Mouse (Mus musculus): Measurements from ENCODE around the gene Wnt5b.
"Not testable (repeated sequence)": the region's sequence is repeated elsewhere in the genome, so short reads cannot be mapped to it uniquely, and the experiment has no call there.

Gene Wnt5b

DNA sequence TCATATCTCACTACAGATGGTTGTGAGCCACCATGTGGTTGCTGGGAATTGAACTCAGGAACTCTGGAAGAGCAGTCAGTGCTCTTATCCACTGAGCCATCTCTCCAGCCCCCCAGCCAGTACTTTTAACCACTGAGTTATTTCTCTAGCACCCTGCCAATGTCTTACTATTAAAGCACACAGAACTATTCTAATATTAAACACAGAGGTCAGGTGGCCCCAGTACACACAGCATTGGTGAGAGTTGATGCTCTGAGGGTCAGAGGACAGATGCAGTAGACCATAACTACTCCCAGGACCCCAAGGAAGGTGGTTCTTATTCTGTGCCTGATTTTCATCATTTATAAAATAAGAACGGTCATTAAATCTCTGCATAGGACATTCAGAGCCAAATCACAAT lies 78.0 kb downstream of the Wnt5b start:
- ATAC-seq (ENCODE audit: insufficient number of reproducible peaks, low FRiP score, low TSS enrichment): no peak

GRCm38 (mm10) chr6:119460391-119460790 lies 83.8 kb downstream of the Wnt5b start:
- ATAC-seq (ENCODE audit: insufficient number of reproducible peaks, low FRiP score, low TSS enrichment): no peak

DNA sequence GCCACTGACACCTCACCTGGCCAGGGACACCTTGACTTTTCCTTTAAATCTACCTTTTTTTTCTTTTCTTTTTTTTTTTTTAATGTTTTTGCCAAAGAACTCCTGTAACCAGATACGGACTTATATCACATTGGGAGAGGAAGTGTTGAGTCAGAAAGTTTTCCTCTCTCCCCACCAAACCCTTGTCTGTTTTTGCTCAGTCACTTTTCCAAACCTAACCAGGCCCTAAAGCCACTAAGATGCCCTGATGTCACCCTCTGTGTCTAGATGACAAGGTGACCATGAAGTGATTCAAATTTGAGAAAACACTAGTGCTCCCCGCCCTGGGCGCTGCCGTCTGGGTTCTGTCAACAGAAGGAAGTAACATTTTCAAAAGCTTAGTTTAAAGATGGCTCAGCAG lies 85.1 kb downstream of the Wnt5b start:
- no peak for ATAC-seq (ENCODE audit: insufficient number of reproducible peaks, low FRiP score, low TSS enrichment)

DNA sequence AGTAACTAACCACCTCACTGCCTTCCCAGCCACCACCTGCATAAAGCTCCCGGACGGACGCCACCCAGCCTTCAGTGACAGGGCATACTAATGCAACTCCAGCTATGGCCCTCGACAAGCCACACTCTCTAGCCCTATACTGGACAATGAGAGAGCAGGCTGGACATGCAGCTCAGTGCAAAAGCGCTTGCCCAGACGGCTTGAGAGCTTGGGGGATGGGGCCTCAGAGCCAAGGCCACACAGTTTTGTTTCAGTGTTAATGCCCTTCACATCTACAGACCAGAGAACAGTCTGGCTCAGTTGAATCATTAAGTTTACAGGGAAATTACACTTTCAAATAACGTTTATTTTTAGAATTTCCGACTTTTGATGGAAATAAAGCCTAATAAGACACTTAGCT lies 86.0 kb downstream of the Wnt5b start:
- ATAC-seq (ENCODE audit: insufficient number of reproducible peaks, low FRiP score, low TSS enrichment): no peak

DNA sequence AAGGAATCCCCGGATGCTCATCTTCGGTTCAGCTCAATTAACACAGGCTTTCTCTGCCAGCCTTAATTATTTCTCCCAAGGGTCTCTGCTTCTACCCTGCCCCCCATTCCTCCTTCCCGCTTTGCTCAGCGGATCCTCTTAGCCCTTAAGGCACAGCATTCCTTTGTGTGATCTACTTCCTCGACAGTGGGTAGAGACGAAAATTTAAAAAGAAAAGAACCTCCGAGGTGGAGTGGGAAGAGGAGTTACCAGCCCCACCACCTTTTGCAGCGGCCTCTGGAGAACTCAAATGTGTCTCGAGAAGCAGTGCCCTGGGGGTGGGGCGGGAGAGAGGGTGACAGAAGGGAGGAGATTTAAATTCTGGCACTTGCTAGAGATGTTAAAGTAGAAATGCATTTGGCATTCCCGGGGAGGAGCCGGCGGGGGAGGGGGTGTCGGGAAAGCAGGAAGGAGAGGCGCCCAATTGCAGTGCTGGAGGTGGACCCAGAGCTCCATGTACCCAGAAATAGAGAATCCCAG lies 92.1 kb downstream of the Wnt5b start:
- ATAC-seq (ENCODE audit: insufficient number of reproducible peaks, low FRiP score, low TSS enrichment): no peak

DNA sequence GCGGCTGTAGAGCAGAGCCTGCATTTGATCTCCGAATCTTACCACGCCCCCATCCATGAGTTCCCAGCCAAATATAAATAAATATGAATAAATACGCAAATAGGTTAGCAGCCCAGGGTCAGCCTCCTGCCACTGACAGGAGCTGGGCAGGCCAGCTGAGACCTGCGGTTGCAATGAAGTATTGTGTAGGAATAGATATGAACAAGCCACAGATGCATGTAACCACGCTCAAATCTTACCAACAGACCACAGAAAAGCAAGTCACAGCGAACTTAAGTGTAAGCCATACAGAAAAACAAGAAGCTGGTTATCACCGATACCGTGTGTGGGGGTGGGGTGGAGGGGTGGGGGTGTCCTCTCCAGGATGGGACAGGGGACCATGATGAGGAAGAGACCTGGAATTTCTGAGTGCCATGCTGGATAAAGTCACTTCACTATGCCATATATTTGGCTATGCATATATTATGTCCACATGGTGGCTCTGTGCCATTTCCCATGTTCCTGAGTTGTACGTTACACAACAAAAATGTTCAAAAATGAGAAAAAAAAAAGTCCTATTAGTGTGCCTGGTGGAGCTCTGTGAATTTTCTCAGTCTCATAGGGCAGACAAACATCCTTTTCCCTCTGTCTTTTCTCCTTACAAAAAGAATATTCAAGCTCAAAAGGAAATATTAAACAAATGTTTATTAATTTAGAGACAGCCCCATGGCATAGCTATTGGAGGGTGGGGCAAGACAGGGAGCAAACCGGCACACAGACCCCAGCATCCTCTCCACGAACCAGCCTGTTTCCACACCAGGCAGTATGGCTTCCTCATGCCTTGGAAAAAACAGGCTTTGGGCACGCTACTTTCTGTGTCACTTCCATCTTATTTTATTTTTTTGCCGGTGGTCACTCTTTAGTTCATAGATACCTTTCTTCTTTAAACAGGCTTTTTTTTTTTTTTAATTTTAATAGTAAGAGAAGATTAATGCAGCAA lies 92.9 kb downstream of the Wnt5b start:
- no peak for ATAC-seq (ENCODE audit: insufficient number of reproducible peaks, low FRiP score, low TSS enrichment)

DNA sequence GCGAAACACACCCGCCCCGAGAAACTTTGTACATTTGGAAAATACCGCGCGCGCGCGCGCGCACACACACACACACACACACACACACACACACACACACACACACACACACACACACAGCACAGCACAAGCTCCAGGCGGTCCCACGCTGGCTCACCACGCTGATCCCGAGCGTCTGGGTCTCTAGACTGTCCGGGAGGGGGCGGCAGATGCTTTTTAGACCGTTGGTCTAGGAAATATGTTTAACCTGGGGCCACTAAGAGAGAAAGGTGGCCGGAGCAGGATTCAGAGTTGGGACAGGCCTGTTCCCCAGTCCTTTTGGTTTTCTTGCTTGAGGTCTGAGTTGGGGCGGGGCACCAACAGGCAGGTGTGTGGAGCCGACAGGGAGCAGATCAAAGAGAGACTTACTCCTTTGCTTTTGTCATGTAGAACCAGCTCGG lies 95.1 kb downstream of the Wnt5b start:
- ATAC-seq (ENCODE audit: insufficient number of reproducible peaks, low FRiP score, low TSS enrichment): no peak

DNA sequence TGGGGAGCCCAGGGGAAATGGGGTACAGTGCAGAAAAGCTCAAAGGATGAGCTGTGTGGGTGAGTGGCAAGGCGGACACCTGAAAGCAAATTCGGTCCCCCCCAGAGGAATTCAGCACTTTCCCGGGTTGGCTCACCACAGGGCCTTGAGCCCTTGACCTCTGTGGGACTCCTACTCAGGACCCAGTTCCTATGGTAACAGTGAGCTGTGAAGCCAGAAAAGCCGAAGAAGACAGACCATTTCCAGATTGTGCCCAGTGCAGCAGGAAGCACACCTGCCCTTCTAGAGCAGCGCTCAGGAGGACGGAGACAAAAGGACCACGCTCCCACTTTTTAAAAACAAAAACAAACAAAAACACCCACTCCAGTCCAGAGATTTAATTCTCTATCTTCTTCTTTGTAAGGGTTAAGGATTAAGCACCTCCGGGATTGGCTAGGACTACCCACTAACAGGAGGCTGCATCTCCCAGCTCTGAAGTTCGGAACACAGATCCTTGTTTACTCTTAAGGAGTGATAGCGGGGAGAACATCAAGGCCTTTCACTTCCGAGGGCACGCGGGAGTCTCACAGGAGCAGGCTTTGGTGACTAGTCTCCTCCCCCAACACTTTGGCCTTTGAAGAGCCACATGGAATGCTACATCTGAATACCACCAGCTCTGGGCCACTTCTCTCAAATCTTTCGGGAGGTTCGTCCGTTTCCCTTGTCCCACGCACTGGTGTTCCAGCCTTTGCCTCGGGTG lies 95.7 kb downstream of the Wnt5b start:
- ATAC-seq (ENCODE audit: insufficient number of reproducible peaks, low FRiP score, low TSS enrichment): no peak

GRCm38 (mm10) chr6:119445671-119446607 lies 98.2 kb downstream of the Wnt5b start:
- no peak for ATAC-seq (ENCODE audit: insufficient number of reproducible peaks, low FRiP score, low TSS enrichment)

DNA sequence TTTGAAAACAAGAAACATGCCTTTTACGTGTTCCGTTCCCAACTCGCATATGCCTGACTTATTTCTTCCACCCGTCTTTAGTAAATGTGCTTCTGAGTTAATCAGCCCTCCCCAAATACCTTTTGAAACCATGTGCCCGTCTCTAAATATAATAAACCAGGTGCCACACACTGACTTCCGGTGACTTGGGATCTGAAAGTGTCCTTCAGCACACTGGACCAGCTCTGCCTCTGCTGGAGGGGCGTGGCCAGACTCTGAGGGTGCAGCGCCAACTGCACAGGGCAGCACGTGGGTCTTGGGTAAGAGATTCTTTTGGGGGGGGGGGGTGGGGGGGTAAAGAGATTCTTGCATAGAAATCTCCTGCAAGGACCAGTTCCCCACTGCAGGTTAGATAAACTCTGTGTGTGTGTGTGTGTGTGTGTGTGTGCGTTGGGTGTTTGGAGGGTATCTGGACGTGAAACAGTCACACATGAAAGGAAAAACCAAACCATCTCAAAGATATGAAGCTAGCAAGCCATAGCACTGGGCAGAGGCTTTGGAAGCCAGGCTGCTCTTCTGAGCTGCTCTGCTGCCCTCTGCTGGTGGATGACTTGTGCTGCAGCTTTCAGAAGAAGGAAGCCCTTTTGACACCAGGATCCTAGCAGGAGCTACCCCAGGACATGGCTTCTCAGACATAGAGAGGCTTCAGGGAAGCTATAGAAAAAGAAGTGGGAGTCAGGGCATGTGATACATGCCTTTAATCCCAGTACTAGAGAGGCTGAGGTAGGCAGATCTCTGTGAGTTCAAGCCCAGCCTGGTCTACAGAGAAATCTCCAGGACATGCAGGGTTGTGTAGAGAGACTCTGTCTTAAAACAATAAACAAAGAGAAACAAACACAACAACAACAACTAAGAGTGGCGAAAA lies 100.2 kb downstream of the Wnt5b start:
- ATAC-seq (ENCODE audit: insufficient number of reproducible peaks, low FRiP score, low TSS enrichment): peak; percentile 79

- not testable (repeated sequence) for ATAC-seq (ENCODE audit: insufficient number of reproducible peaks, low FRiP score, low TSS enrichment)
Measured at GRCm38 (mm10) chr6:119442729-119443128, 101.4 kb downstream of the Wnt5b start.

DNA sequence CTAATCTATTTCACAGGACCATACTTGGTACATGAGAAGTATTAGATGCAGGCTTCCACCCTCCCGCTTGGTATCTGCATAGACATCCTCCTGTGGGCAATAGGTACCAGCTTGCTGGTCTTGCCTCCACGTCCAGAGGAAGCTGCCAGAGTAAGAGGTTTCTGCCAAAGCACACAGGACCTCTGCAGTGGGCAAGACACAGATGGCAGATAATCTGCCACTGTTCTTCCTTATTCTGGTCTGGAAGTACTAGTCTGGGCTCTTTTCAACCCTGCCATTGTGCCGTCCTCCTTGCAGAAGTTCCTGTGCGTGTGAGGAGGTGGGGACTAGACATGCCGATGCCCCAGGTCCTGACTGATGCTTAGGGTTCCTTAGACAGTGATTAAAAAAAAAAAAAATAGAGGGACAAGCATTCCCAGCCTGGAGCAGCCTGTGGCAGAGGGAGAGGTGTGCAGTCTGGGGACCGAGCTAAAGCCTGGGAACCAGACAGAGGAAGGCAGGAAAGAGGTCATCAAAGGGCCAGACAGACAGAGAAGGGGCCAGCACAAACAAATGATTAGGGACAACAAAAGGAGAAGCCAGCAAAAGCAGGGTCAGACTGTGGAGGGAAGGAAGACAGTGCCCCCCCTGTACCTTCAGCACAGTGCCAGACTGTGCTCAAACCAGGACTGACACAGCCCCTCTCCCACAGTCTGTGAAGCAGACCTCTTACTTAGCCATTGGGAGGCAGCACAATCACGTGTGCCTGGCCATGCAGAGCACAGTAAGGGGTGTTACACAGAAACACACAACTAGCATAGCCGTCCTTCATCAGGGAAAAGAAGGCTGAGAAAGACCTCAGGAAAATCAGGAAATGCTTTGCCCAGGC lies 106.0 kb downstream of the Wnt5b start:
- no peak for ATAC-seq (ENCODE audit: insufficient number of reproducible peaks, low FRiP score, low TSS enrichment)

GRCm38 (mm10) chr6:119434394-119434793 lies 109.8 kb downstream of the Wnt5b start:
- no peak for ATAC-seq (ENCODE audit: insufficient number of reproducible peaks, low FRiP score, low TSS enrichment)

DNA sequence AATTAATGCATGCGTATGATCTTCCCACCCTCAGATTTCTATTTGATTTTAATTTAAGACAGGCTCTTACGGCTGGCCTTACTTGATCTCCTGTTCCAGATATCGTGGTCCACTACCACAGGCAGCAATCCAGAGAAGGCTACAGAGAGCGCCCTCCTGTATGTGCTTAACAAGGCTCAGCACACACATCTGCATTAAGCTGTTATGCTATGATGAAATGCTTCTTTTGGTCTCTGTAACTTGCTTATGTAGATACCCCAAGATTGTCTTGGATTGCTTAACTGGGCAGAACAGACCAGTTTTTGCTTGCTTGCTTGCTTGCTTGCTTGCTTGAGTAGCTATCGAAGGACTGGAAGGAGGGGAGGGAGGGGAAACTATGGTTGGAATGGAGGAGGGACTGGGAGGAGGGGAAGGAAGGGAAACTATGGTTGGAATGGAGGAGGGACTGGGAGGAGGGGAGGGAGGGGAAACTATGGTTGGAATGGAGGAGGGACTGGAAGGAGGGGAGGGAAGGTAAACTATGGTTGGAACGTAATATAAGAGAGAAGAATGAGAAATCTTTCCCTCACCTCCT lies 112.3 kb downstream of the Wnt5b start:
- ATAC-seq (ENCODE audit: insufficient number of reproducible peaks, low FRiP score, low TSS enrichment): no peak

GRCm38 (mm10) chr6:119430508-119430907 lies 113.6 kb downstream of the Wnt5b start:
- no peak for ATAC-seq (ENCODE audit: insufficient number of reproducible peaks, low FRiP score, low TSS enrichment)

DNA sequence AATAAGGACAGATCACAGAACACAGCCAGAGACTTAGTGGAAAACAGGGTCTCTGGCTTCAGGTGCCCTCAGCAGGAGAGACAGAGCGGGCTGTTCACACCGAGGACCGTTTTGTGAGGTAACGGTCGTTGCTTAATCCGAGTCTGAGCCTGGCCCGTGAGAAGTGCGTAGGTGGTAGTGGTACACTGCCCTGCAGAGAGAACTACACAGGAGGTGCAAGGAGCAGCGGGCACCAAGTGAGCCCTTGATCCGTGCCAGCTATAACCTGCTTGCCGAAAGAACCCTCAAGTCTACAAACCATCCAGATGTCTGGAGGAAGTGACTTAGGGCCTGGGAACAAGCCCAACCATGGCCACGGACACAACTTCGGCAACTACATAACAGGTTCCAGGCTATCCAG lies 114.8 kb downstream of the Wnt5b start:
- ATAC-seq (ENCODE audit: insufficient number of reproducible peaks, low FRiP score, low TSS enrichment): no peak

DNA sequence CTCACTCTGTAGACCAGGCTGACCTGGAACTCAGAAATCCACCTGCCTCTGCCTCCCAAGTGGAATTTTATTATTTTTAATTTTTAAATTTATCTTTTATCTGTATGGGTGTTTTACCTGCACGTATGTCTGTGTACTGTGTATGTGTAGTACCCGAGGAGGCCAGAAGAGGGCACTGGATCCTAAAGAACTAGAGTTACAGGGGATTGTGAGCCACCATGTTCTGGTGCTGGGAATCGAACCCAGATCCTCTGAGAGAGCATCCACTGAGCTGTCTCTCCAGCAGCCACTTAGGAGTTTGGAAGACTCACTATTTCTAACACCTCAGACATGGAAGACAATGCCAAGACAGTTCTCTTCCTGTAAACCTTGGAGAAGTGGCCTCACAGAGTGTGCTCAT lies 115.5 kb downstream of the Wnt5b start:
- no peak for ATAC-seq (ENCODE audit: insufficient number of reproducible peaks, low FRiP score, low TSS enrichment)

GRCm38 (mm10) chr6:119421001-119421400 lies 123.1 kb downstream of the Wnt5b start:
- no peak for ATAC-seq (ENCODE audit: insufficient number of reproducible peaks, low FRiP score, low TSS enrichment)

Measured in cerebellum, adult (tissue).